Mouse (Mus musculus) layer of hippocampus, postnatal 10 days (tissue): Measurements from ENCODE around the gene Ush1c. TPM values are rescaled to one million over a fixed set of nuclear protein-coding genes. Genes with fewer than 3 reads are reported as not detected.
"Not testable (repeated sequence)": the region's sequence is repeated elsewhere in the genome, so short reads cannot be mapped to it uniquely, and the experiment has no call there.

Experiments
- DNase-seq, 2 experiments: peaks; one replicate each; pipeline ENCODE4 v3.0.0; 2021; ENCODE audit warnings: low spot score in 2 of 2
- total RNA-seq, 2 experiments: library from RNA; stranded (reverse); gene quantifications; 2 replicates each; pipeline ENCODE4 v1.2.3; 2021

Ush1c gene
- total RNA-seq, 2 experiments from 2014 or later = 0.21 TPM; not detected in 1

DNA sequence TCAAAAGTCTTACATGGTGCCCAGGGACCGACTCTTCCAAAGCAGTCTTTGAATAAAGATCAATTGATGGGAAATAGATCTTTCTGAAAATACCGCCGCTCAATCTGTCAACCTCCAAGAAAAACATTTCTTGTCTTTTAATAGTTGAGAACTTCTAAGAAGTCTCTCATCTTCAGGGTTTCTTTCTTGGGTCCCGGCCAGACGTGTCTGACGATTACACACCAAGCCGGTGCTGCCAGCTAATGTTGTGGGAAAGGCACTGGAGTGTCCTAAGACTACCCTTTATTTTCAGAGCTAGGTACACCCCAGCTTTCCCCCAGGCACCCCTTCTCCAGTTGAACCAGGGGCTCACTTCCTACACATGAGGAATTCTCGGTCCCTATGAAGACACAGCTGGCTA, 30.2 kb downstream of the Ush1c start:
- DNase-seq = peak in 1 of 2 experiments; percentile 29

- DNase-seq = no peak
Observed at GRCm38 (mm10) chr7:46204775-46205174, 33.5 kb downstream of the Ush1c start.

DNA sequence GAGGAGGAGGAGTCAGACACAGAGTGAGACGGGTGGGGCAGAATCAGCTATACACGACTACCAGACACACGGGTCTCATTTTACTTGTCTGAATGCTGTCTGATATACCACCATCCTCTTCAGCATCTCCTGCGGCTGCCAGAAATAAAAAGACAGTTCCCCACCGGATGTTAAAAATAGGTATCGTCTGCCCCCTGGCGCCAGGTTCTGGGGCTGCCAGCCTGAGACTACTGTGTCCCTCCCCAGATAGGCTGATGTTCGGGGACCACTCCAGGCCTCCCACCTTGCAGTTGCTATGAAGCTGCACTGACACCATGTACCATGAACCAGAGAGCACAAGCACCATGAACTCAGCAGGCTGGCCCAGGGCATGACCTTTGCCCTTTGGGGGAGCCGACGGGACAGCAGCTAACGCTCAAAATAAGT, 34.2 kb downstream of the Ush1c start:
- DNase-seq = peak; percentile 76 to 82

DNA sequence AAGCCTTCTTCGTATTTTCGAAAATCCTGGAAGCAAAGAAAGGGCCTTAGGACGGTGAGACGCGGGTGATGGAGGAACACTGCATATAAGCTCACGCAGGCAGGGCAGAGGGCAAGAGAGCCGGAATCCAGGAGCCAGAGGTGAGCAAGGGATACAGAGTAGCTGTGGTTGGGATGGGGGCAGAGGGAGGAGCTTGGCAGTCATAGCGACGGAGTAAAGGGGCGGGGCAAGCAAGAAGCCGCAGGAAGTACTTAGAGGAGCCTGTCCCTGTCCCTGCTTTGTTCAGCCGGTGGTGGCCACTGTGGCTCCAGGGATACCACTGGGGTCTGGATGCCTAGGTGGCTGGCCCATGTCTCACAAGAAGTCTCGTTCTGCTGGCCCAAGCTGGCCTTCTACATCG, 36.7 kb downstream of the Ush1c start:
- no peak for DNase-seq

GRCm38 (mm10) chr7:46200021-46200420, 38.3 kb downstream of the Ush1c start:
- DNase-seq = no peak

DNA sequence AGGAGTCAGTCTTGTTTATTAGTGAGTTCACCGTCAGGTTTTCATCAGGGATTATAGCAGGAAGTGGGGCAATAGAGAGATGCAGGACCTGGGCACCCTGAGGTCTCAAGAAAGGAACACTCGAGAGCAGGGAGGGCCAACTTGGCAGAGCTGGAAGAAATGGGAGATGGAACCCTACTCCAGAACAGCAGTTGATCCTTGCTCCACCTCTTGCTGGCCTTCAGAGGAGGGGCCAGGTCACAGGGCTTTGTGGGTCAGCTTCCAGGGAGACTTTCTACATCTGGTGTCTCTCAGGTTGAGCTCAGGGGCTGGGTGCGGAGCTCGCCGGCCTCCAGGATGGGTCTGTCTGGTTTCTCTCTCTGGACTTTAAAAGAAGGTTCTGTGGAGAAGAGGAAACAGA, 42.9 kb downstream of the Ush1c start:
- DNase-seq = no peak

DNA sequence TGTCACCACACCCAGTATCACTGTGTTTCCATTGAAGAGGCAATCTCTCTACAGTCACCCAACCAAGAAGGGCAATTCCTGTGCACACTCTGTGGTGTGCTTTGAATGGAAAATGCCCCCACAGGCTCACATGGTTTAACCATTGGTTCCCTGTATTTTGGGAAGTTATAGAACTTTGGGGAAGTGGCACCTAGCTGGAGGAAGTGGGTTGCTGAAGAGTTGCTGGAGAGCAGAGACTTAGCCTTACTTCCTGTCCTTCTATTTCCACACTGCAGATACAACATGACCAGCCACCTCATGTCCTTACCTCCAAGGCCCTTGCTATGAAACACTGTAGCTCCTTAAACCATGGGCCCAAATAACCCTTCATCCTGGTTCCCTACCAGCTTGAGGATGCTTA, 54.1 kb downstream of the Ush1c start:
- DNase-seq = no peak

- DNase-seq = peak; percentile 53 to 62
Observed at GRCm38 (mm10) chr7:46181590-46181989, 56.7 kb downstream of the Ush1c start.

- peak; percentile 30 to 43 for DNase-seq
Observed at GRCm38 (mm10) chr7:46179431-46180275, 58.6 kb downstream of the Ush1c start, which contains the start of gene Abcc8. Gene Abcc8 (minus strand): TSS chr7:46180033.

GRCm38 (mm10) chr7:46168980-46169379, 69.3 kb downstream of the Ush1c start:
- DNase-seq = not testable (repeated sequence)

GRCm38 (mm10) chr7:46168402-46168801, 69.9 kb downstream of the Ush1c start:
- no peak for DNase-seq

- no peak for DNase-seq
Observed at GRCm38 (mm10) chr7:46167901-46168300, 70.4 kb downstream of the Ush1c start.

DNA sequence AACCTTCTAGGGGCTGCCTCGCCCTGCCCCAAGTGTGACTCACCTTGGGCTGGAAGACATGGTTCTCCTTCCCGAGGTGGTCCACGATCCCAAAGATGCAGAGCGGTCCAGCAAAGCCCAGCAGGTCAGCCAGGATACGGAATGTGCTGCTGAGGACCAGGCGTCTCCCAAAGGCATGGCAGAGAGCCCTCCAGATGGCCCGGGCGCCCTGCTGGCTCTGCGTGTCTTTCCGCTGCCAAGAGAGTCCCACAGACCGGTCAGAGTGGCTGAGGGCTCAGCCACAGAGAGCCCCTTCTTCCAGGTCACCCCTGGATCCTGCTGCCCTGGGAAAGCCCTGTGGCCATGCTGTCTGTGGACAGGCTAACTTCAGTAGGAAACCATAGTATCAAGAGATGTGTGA, 72.4 kb downstream of the Ush1c start:
- no peak for DNase-seq

GRCm38 (mm10) chr7:46162731-46163130, 75.6 kb downstream of the Ush1c start:
- peak in 1 of 2 experiments; percentile 32 for DNase-seq

- peak; percentile 60 to 62 for DNase-seq
Observed at GRCm38 (mm10) chr7:46162132-46162727, 76.1 kb downstream of the Ush1c start.

GRCm38 (mm10) chr7:46161615-46162014, 76.7 kb downstream of the Ush1c start:
- DNase-seq = no peak

- DNase-seq = no peak
Observed at GRCm38 (mm10) chr7:46157746-46158145, 80.6 kb downstream of the Ush1c start.

DNA sequence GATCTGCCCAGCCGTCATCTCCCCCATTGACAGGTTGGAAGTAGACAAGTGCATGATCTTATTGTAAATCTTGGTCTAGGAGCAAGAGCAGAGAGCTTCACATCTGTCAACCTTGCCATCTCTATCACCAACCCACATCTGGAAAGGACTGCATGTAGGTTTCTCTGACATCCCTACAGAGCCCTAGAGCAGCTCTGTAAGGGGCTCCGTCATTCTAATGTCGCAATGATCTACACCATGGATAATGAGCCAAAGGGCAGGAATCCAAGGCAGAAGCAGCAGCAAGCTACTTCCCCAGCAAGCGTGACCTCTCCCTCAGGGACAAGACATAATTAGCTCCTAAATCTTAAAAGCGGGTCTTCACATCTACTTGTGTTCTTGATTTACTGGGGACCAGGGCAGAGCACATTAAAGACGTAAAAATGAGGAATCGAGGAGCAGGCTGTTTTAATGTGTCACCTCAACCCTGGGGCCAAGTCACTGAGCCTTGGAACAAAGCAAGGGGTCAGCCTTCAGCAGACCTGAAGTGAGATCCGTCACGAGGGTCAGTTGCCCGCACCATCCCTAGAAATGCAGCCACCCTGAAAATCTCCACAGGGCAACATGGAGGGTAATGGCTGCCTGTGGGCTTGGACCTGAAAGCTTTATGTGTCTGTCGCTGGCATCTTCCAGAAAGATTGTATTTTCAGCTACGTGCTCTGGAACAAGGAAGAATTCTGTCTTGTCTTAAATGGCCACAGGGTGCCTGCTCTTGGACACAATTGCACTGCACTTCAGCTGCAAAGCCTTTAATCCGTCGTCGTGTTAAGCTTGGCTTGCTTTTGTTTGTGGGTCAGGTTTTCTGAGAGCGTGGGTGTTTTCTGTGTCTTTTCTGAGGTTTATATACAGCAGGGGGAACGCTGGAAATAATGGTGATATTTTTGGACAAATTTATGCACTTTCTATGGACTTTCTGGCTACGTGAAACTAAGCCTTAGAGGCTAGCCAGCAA, 83.5 kb downstream of the Ush1c start:
- DNase-seq = no peak

DNA sequence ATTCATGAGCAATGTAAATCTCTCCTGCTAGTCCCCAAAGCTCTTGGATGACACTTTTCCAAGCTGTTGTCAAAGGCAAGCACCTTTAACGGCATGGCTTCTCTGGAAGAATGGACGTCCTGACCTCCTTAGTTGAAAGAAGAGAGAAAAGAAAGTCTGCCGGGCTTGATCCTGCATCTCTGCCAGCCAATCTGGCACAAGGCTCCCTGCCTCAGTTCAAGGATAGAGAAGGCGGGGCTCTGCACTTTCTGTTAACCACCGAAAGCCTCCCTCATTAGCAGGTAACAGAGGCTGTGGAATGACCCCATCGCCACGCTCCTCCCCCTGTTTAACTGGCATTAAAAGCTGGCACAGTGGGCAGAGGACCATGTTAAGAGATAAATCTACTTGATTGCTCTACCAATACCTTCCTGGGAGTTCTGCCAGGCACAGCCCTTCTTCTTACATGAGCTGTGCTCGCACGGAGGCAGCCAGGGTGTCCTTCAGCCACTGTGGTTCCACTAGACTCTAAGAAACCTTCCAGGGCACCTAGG, 85.4 kb downstream of the Ush1c start:
- no peak for DNase-seq

DNA sequence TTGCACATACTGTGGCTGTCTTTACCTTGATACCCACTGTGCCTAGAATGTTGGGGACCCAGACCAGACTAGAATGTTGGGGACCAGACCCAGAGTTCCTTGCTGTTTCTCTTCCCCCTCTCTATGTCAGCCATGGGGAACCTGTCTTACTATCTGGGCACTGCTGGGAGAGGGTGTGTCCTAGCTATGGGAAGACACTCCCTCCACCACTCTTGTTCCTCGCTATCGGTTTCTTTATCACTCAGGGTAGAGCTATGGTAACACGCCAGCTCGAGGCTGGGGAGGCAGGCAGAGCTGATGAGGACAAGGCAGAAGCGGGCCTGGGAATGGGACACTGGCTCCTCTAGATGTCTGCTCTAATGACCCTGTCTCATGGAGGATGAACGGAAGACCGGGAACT, 90.9 kb downstream of the Ush1c start:
- DNase-seq = no peak

DNA sequence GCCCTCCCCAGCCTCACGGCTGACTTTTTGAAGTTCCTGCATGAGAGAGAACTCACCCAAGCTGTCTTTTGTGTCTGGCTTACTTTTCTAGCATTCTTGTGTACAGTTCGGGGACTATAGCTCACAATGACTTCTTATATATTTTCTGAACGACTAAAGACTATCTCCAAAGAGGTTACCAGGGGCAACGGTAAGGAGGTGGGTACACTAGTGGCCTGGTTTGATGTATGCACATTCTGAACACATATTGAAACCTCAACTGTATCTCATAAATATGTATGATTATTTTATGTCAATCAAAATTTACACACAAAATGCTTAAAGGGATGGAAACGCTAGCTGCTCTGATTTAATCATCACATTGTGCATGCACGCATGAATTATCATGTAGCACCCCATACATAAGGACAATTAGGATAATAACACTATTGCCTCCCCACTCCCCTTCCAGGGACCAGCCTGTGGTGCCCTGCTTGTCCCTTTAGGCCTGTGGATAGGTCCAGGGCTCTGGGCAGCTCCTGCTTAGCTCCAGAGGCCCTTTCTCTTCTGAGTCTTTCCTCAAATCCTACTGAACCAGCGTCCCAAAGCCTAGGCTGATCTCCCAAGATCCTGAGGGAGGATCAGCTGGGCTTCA, 91.5 kb downstream of the Ush1c start:
- DNase-seq = no peak
